Mouse (Mus musculus) lung, postnatal 0 days (tissue): ENCODE measurements around the gene Gstp1.

Experiments used
- CTCF ChIP-seq: IDR thresholded peaks from 2 replicates; pipeline ENCODE4 v1.5.1; 2016; ENCODE audit warnings: antibody characterized with exemption, mild to moderate bottlenecking
- EP300 ChIP-seq: IDR thresholded peaks from 2 replicates; pipeline ENCODE4 v1.6.1; 2016; ENCODE audit warnings: antibody characterized with exemption, mild to moderate bottlenecking, control low read depth

GRCm38 (mm10) chr19:4011086-4011485, 26.7 kb downstream of the Gstp1 start:
- no peak for TF ChIP-seq CTCF
- TF ChIP-seq EP300 = no peak
